Mouse (Mus musculus): ENCODE data around the gene Cnn2. TPM values are rescaled to one million over a fixed set of nuclear protein-coding genes. Genes with fewer than 3 reads are reported as not detected.
A peak's percentile ranks its signal among the peaks of the same experiment; 100 is the strongest.

The Cnn2 gene
- polyA plus RNA-seq, 1 experiment from 2014 or later, result 226 TPM

- H3K27ac ChIP-seq, result peak overlapping the region; percentile 92
- DNase-seq (ENCODE audit: extremely low spot score, low spot score), result peak; percentile 59
- peaks cover 45% of the 10 kb centered on the region for H3K27me3 ChIP-seq (ENCODE audit: poor library complexity, severe bottlenecking)
- peaks cover 19% of the 10 kb centered on the region for H3K36me3 ChIP-seq (replicated peaks)
- H3K4me3 ChIP-seq, result peak overlapping the region; percentile 80
- peaks cover 77% of the 10 kb centered on the region for H3K4me1 ChIP-seq
- WGBS, result 5% methylated on average over 35 of the region's 35 CpGs
- no peaks in the 10 kb centered on the region for H3K9me3 ChIP-seq
Measured at GRCm38 (mm10) chr10:79985334-79986231, 2.8 kb upstream of the Cnn2 start.

GRCm38 (mm10) chr10:79986232-79986878 is 2.0 kb upstream of the Cnn2 start:
- peaks cover 7% of the 10 kb centered on the region; the same call in 1 of the 2 replicates for H3K9me3 ChIP-seq
- WGBS, result 51% methylated on average over 6 of the region's 6 CpGs
- peak overlapping the region; percentile 92; the same call in 1 of the 2 replicates for H3K27ac ChIP-seq
- no peak for DNase-seq (ENCODE audit: extremely low spot score, low spot score)
- peaks cover 19% of the 10 kb centered on the region for H3K36me3 ChIP-seq (replicated peaks)
- H3K4me3 ChIP-seq, result peak overlapping the region; percentile 80
- peaks cover 74% of the 10 kb centered on the region for H3K4me1 ChIP-seq
- H3K27me3 ChIP-seq (ENCODE audit: poor library complexity, severe bottlenecking), result peaks cover 53% of the 10 kb centered on the region

GRCm38 (mm10) chr10:79986963-79987362 is 1.4 kb upstream of the Cnn2 start:
- peak overlapping the region; percentile 87 for H3K27ac ChIP-seq
- WGBS, result 6% methylated on average over 11 of the region's 11 CpGs
- H3K36me3 ChIP-seq (replicated peaks), result peaks cover 19% of the 10 kb centered on the region
- DNase-seq (ENCODE audit: extremely low spot score, low spot score), result peak; percentile 79
- H3K4me3 ChIP-seq, result peak overlapping the region; percentile 80
- peaks cover 53% of the 10 kb centered on the region for H3K27me3 ChIP-seq (ENCODE audit: poor library complexity, severe bottlenecking)
- peaks cover 69% of the 10 kb centered on the region for H3K4me1 ChIP-seq
- peaks cover 12% of the 10 kb centered on the region; the same call in 1 of the 2 replicates for H3K9me3 ChIP-seq

- DNase-seq (ENCODE audit: extremely low spot score, low spot score), result no peak
- peaks cover 14% of the 10 kb centered on the region; the same call in 1 of the 2 replicates for H3K9me3 ChIP-seq
- peaks cover 53% of the 10 kb centered on the region for H3K27me3 ChIP-seq (ENCODE audit: poor library complexity, severe bottlenecking)
- 11% methylated on average over 27 of the region's 27 CpGs for WGBS
- H3K4me1 ChIP-seq, result peaks cover 61% of the 10 kb centered on the region
- peak overlapping the region; percentile 87 for H3K27ac ChIP-seq
- peak overlapping the region; percentile 80 for H3K4me3 ChIP-seq
- H3K36me3 ChIP-seq (replicated peaks), result peaks cover 23% of the 10 kb centered on the region
Measured at GRCm38 (mm10) chr10:79987771-79988505, 446 bp upstream of the Cnn2 start.

- Histone ChIP-seq H3K4me3 (peak overlapping the region; percentile 80), H3K36me3 (replicated peaks) (peaks cover 36% of the 10 kb centered on the region), H3K4me1 (peaks cover 51% of the 10 kb centered on the region), H3K27me3 (ENCODE audit: poor library complexity, severe bottlenecking) (peaks cover 53% of the 10 kb centered on the region), H3K9me3 (peaks cover 14% of the 10 kb centered on the region; the same call in 1 of the 2 replicates), H3K27ac (peak overlapping the region; percentile 87)
- DNase-seq (ENCODE audit: extremely low spot score, low spot score), result no peak
- WGBS, result 30% methylated on average over 8 of the region's 8 CpGs
Measured at GRCm38 (mm10) chr10:79989272-79989786, 945 bp downstream of the Cnn2 start.

- H3K9me3 ChIP-seq, result peaks cover 14% of the 10 kb centered on the region; the same call in 1 of the 2 replicates
- peaks cover 41% of the 10 kb centered on the region for H3K36me3 ChIP-seq (replicated peaks)
- WGBS, result 6% methylated on average over 15 of the region's 15 CpGs
- DNase-seq (ENCODE audit: extremely low spot score, low spot score), result peak; percentile 35
- peaks cover 53% of the 10 kb centered on the region for H3K27me3 ChIP-seq (ENCODE audit: poor library complexity, severe bottlenecking)
- peak overlapping the region; percentile 87 for H3K27ac ChIP-seq
- H3K4me1 ChIP-seq, result peaks cover 48% of the 10 kb centered on the region
- peak overlapping the region; percentile 80 for H3K4me3 ChIP-seq
Measured at GRCm38 (mm10) chr10:79989870-79990269, 1.5 kb downstream of the Cnn2 start.

- Histone ChIP-seq H3K27ac (no peak overlapping the region), H3K4me3 (peak overlapping the region; percentile 19; the same call in 1 of the 2 replicates), H3K9me3 (peaks cover 14% of the 10 kb centered on the region; the same call in 1 of the 2 replicates), H3K36me3 (replicated peaks) (peaks cover 44% of the 10 kb centered on the region), H3K4me1 (peaks cover 46% of the 10 kb centered on the region), H3K27me3 (ENCODE audit: poor library complexity, severe bottlenecking) (peaks cover 53% of the 10 kb centered on the region)
- no peak for DNase-seq (ENCODE audit: extremely low spot score, low spot score)
- 54% methylated on average over 12 of the region's 12 CpGs for WGBS
Measured at GRCm38 (mm10) chr10:79991099-79991498, 2.7 kb downstream of the Cnn2 start.

GRCm38 (mm10) chr10:79991548-79991947 is 3.2 kb downstream of the Cnn2 start:
- 86% methylated on average over 6 of the region's 6 CpGs for WGBS
- peaks cover 14% of the 10 kb centered on the region; the same call in 1 of the 2 replicates for H3K9me3 ChIP-seq
- no peak overlapping the region for H3K27ac ChIP-seq
- H3K27me3 ChIP-seq (ENCODE audit: poor library complexity, severe bottlenecking), result peaks cover 49% of the 10 kb centered on the region
- peaks cover 44% of the 10 kb centered on the region for H3K36me3 ChIP-seq (replicated peaks)
- no peak for DNase-seq (ENCODE audit: extremely low spot score, low spot score)
- H3K4me3 ChIP-seq, result 0 out of 2 replicates have a peak overlapping the region, but pooled peaks have one; percentile 14
- H3K4me1 ChIP-seq, result peaks cover 46% of the 10 kb centered on the region

- 92% methylated on average over 16 of the region's 16 CpGs for WGBS
- DNase-seq (ENCODE audit: extremely low spot score, low spot score), result no peak
- H3K4me1 ChIP-seq, result peaks cover 35% of the 10 kb centered on the region
- no peak overlapping the region for H3K27ac ChIP-seq
- peaks cover 40% of the 10 kb centered on the region for H3K27me3 ChIP-seq (ENCODE audit: poor library complexity, severe bottlenecking)
- H3K36me3 ChIP-seq (replicated peaks), result peaks cover 44% of the 10 kb centered on the region
- no peak overlapping the region for H3K4me3 ChIP-seq
- H3K9me3 ChIP-seq, result peaks cover 14% of the 10 kb centered on the region; the same call in 1 of the 2 replicates
Measured at GRCm38 (mm10) chr10:79994397-79995115, 6.2 kb downstream of the Cnn2 start.

GRCm38 (mm10) chr10:79995636-79996035 is 7.3 kb downstream of the Cnn2 start:
- DNase-seq (ENCODE audit: extremely low spot score, low spot score), result no peak
- peaks cover 28% of the 10 kb centered on the region for H3K4me1 ChIP-seq
- peaks cover 44% of the 10 kb centered on the region for H3K36me3 ChIP-seq (replicated peaks)
- H3K27me3 ChIP-seq (ENCODE audit: poor library complexity, severe bottlenecking), result peaks cover 40% of the 10 kb centered on the region
- peak overlapping the region; percentile 65; the same call in 1 of the 2 replicates for H3K4me3 ChIP-seq
- H3K27ac ChIP-seq, result peak overlapping the region; percentile 79; the same call in 1 of the 2 replicates
- WGBS, result 93% methylated on average over 1 of the region's 1 CpGs
- peaks cover 14% of the 10 kb centered on the region; the same call in 1 of the 2 replicates for H3K9me3 ChIP-seq

- WGBS, result under 1% methylated on average over 34 of the region's 34 CpGs
- H3K27ac ChIP-seq, result peak within 1 kb of the TSS; percentile 79
Measured at GRCm38 (mm10) chr10:79996272-79997033, 8.1 kb downstream of the Cnn2 start, which contains the start of gene Abca7. Gene Abca7, plus strand, starts transcription at chr10:79996494.

More at GRCm38 (mm10) chr10:79996272-79997033, 8.1 kb downstream of the Cnn2 start, which contains the start of gene Abca7:
- H3K4me3 ChIP-seq, result peak within 1 kb of the TSS; percentile 65
- H3K4me1 ChIP-seq, result peaks cover 28% of the 10 kb centered on the region
- peaks cover 36% of the 10 kb centered on the region for H3K36me3 ChIP-seq (replicated peaks)
- DNase-seq (ENCODE audit: extremely low spot score, low spot score), result peak; percentile 95
- H3K27me3 ChIP-seq (ENCODE audit: poor library complexity, severe bottlenecking), result peaks cover 41% of the 10 kb centered on the region
- H3K9me3 ChIP-seq, result peaks cover 7% of the 10 kb centered on the region; the same call in 1 of the 2 replicates

Data from forebrain, embryonic 10.5 days (tissue).